Mouse (Mus musculus) midbrain, embryonic 15.5 days (tissue): ENCODE results near the gene Chuk. TPM values are rescaled to one million over a fixed set of nuclear protein-coding genes. Genes with fewer than 3 reads are reported as not detected.

Experiments
- ATAC-seq: fragments of 200-750 bp; cut with Nextera tagmentation; replicated peaks from 2 replicates; pipeline ENCODE4 v1.8.0; 2017; ENCODE audit warnings: moderate TSS enrichment
- H3K27ac ChIP-seq: fragments of 300-500 bp; sonication (generic); 2 replicates; pipeline ENCODE4 v1.5.1; 2015; ENCODE audit warnings: mild to moderate bottlenecking, inconsistent platforms
- H3K27me3 ChIP-seq: fragments of 300-500 bp; sonication (generic); replicated peaks from 2 replicates; pipeline ENCODE4 v1.6.1; 2015; ENCODE audit warnings: inconsistent platforms
- H3K36me3 ChIP-seq: fragments of 300-500 bp; sonication (generic); replicated peaks from 2 replicates; pipeline ENCODE4 v1.6.1; 2015; ENCODE audit warnings: inconsistent platforms
- H3K4me1 ChIP-seq: fragments of 300-500 bp; sonication (generic); 2 replicates; pipeline ENCODE4 v1.6.1; 2015; ENCODE audit warnings: inconsistent platforms
- H3K4me2 ChIP-seq: fragments of 300-500 bp; sonication (generic); 2 replicates; pipeline ENCODE4 v1.6.1; 2015; ENCODE audit warnings: inconsistent platforms, mild to moderate bottlenecking, moderate library complexity
- H3K4me3 ChIP-seq: fragments of 300-500 bp; sonication (generic); 2 replicates; pipeline ENCODE4 v1.5.1; 2015; ENCODE audit warnings: mild to moderate bottlenecking, inconsistent platforms
- H3K9ac ChIP-seq: fragments of 300-500 bp; sonication (generic); 2 replicates; pipeline ENCODE4 v1.6.1; 2015; ENCODE audit warnings: mild to moderate bottlenecking, inconsistent platforms
- H3K9me3 ChIP-seq: fragments of 300-500 bp; sonication (generic); 2 replicates; pipeline ENCODE4 v1.6.1; 2016; ENCODE audit warnings: inconsistent platforms
- WGBS: fragments of 180-500 bp; shearing (Covaris S2); methylation state at CpG from one replicate; pipeline ENCODE4 v1.1.7; 2015; ENCODE audit warnings: mixed read lengths; 5-methylcytosine and 5-hydroxymethylcytosine counted together
- polyA plus RNA-seq: library from polyadenylated mRNA; unstranded; fragments of >200 nt; fragmentation: Nextera tagmentation; extraction: Ambion mirVana; gene quantifications from 2 replicates; pipeline ENCODE4 v1.2.1, GENCODE M21; 2015

The Chuk gene
- polyA plus RNA-seq: 61.7 and 68.0 TPM in 2 replicates

GRCm38 (mm10) chr19:44106831-44107660 is at the start of gene Chuk:
Chuk (minus strand) TSS chr19:44107480.
- Histone ChIP-seq H3K9ac (peak within 1 kb of the TSS; percentile 98), H3K36me3 (peaks cover 13% of the 10 kb centered on the region), H3K27ac (peak within 1 kb of the TSS; percentile 80), H3K4me1 (peaks cover 27% of the 10 kb centered on the region), H3K9me3 (no peaks in the 10 kb centered on the region), H3K4me2 (peak within 1 kb of the TSS; percentile 65), H3K27me3 (no peaks in the 10 kb centered on the region), H3K4me3 (peak within 1 kb of the TSS; percentile 89)
- ATAC-seq: peak; percentile 99
- WGBS: 1% methylated on average over 67 of the region's 67 CpGs

GRCm38 (mm10) chr19:44157005-44157404 is 49.7 kb upstream of the Chuk start:
- 92% methylated on average over 10 of the region's 10 CpGs for WGBS

GRCm38 (mm10) chr19:44153781-44154180 is 46.5 kb upstream of the Chuk start:
- H3K27me3 ChIP-seq: peaks cover 27% of the 10 kb centered on the region
- WGBS: 90% methylated on average over 5 of the region's 5 CpGs

More at GRCm38 (mm10) chr19:44157005-44157404, 49.7 kb upstream of the Chuk start:
- Histone ChIP-seq H3K9ac (no peak overlapping the region), H3K4me1 (no peaks in the 10 kb centered on the region), H3K27ac (no peak overlapping the region), H3K9me3 (no peaks in the 10 kb centered on the region), H3K36me3 (no peaks in the 10 kb centered on the region), H3K4me2 (no peak overlapping the region), H3K27me3 (peaks cover 24% of the 10 kb centered on the region; the same call in 1 of the 2 replicates), H3K4me3 (no peak overlapping the region)
- no peak for ATAC-seq

GRCm38 (mm10) chr19:44148991-44149390 is 41.7 kb upstream of the Chuk start:
- no peak for ATAC-seq
- 81% methylated on average over 2 of the region's 2 CpGs for WGBS
- Histone ChIP-seq H3K9me3 (no peaks in the 10 kb centered on the region), H3K27me3 (peaks cover 29% of the 10 kb centered on the region), H3K4me2 (no peak overlapping the region), H3K27ac (no peak overlapping the region), H3K36me3 (no peaks in the 10 kb centered on the region), H3K4me3 (no peak overlapping the region), H3K9ac (no peak overlapping the region), H3K4me1 (peaks cover 15% of the 10 kb centered on the region)

More at GRCm38 (mm10) chr19:44153781-44154180, 46.5 kb upstream of the Chuk start:
- no peak overlapping the region for H3K27ac ChIP-seq
- H3K4me1 ChIP-seq: no peaks in the 10 kb centered on the region
- no peaks in the 10 kb centered on the region for H3K9me3 ChIP-seq
- no peak for ATAC-seq
- H3K36me3 ChIP-seq: no peaks in the 10 kb centered on the region
- no peak overlapping the region for H3K9ac ChIP-seq
- no peak overlapping the region for H3K4me2 ChIP-seq
- no peak overlapping the region for H3K4me3 ChIP-seq

GRCm38 (mm10) chr19:44148345-44148744 is 41.1 kb upstream of the Chuk start:
- no peaks in the 10 kb centered on the region; the same call in 1 of the 2 replicates for H3K36me3 ChIP-seq
- no peaks in the 10 kb centered on the region for H3K9me3 ChIP-seq
- H3K4me1 ChIP-seq: peaks cover 15% of the 10 kb centered on the region
- H3K27ac ChIP-seq: no peak overlapping the region
- 38% methylated on average over 2 of the region's 2 CpGs for WGBS
- H3K9ac ChIP-seq: no peak overlapping the region
- ATAC-seq: no peak
- peaks cover 22% of the 10 kb centered on the region for H3K27me3 ChIP-seq
- H3K4me3 ChIP-seq: no peak overlapping the region
- H3K4me2 ChIP-seq: no peak overlapping the region

- Histone ChIP-seq H3K4me1 (peaks cover 15% of the 10 kb centered on the region), H3K27me3 (peaks cover 13% of the 10 kb centered on the region), H3K27ac (no peak overlapping the region), H3K4me3 (no peak overlapping the region), H3K9ac (no peak overlapping the region), H3K36me3 (peaks cover 9% of the 10 kb centered on the region), H3K4me2 (no peak overlapping the region), H3K9me3 (no peaks in the 10 kb centered on the region)
- ATAC-seq: no peak
- WGBS: 94% methylated on average over 8 of the region's 8 CpGs
These were observed 39.7 kb upstream of the Chuk start for GRCm38 (mm10) chr19:44146951-44147350.

GRCm38 (mm10) chr19:44146568-44146879 is 39.2 kb upstream of the Chuk start:
- peak overlapping the region; percentile 74 for H3K4me2 ChIP-seq
- H3K36me3 ChIP-seq: peaks cover 13% of the 10 kb centered on the region
- H3K4me3 ChIP-seq: peak overlapping the region; percentile 84
- H3K9ac ChIP-seq: peak overlapping the region; percentile 79
- peaks cover 12% of the 10 kb centered on the region for H3K27me3 ChIP-seq
- ATAC-seq: peak; percentile 75
- 58% methylated on average over 9 of the region's 9 CpGs for WGBS
- no peaks in the 10 kb centered on the region for H3K9me3 ChIP-seq
- peak overlapping the region; percentile 78 for H3K27ac ChIP-seq
- peaks cover 15% of the 10 kb centered on the region for H3K4me1 ChIP-seq

- WGBS: 2% methylated on average over 46 of the region's 46 CpGs
- Histone ChIP-seq H3K27me3 (peaks cover 12% of the 10 kb centered on the region; the same call in 1 of the 2 replicates), H3K4me1 (peaks cover 15% of the 10 kb centered on the region), H3K9ac (peak within 1 kb of the TSS; percentile 79), H3K36me3 (peaks cover 17% of the 10 kb centered on the region), H3K9me3 (no peaks in the 10 kb centered on the region), H3K4me2 (peak within 1 kb of the TSS; percentile 74), H3K4me3 (peak within 1 kb of the TSS; percentile 84), H3K27ac (peak within 1 kb of the TSS; percentile 78)
- peak; percentile 95 for ATAC-seq
These were observed 38.7 kb upstream of the Chuk start, which contains the start of gene Bloc1s2 for GRCm38 (mm10) chr19:44145702-44146567. Bloc1s2 (minus strand) TSS chr19:44146446.

- H3K4me2 ChIP-seq: no peak overlapping the region
- H3K27ac ChIP-seq: no peak overlapping the region
- H3K36me3 ChIP-seq: peaks cover 26% of the 10 kb centered on the region
- H3K4me1 ChIP-seq: peaks cover 15% of the 10 kb centered on the region
- 92% methylated on average over 9 of the region's 9 CpGs for WGBS
- no peak for ATAC-seq
- no peaks in the 10 kb centered on the region for H3K9me3 ChIP-seq
- H3K27me3 ChIP-seq: peaks cover 7% of the 10 kb centered on the region; the same call in 1 of the 2 replicates
- H3K9ac ChIP-seq: no peak overlapping the region
- H3K4me3 ChIP-seq: no peak overlapping the region
These were observed 37.1 kb upstream of the Chuk start for GRCm38 (mm10) chr19:44144366-44144765.

- ATAC-seq: peak; percentile 61
- Histone ChIP-seq H3K4me1 (peaks cover 10% of the 10 kb centered on the region), H3K27me3 (no peaks in the 10 kb centered on the region), H3K4me2 (peak overlapping the region; percentile 51), H3K27ac (0 out of 2 replicates have a peak overlapping the region, but pooled peaks have one; percentile 59), H3K4me3 (peak overlapping the region; percentile 65), H3K9ac (peak overlapping the region; percentile 39; the same call in 1 of the 2 replicates), H3K9me3 (no peaks in the 10 kb centered on the region), H3K36me3 (peaks cover 24% of the 10 kb centered on the region)
- 20% methylated on average over 7 of the region's 7 CpGs for WGBS
These were observed 28.7 kb upstream of the Chuk start for GRCm38 (mm10) chr19:44135960-44136485.

GRCm38 (mm10) chr19:44135072-44135959 is 28.0 kb upstream of the Chuk start, which contains the start of gene Cwf19l1:
Cwf19l1 (minus strand) TSS chr19:44135876.
- H3K4me1 ChIP-seq: peaks cover 10% of the 10 kb centered on the region
- no peaks in the 10 kb centered on the region for H3K9me3 ChIP-seq
- peak within 1 kb of the TSS; percentile 62 for H3K4me2 ChIP-seq
- WGBS: under 1% methylated on average over 45 of the region's 45 CpGs
- H3K4me3 ChIP-seq: peak within 1 kb of the TSS; percentile 65
- peaks cover 28% of the 10 kb centered on the region for H3K36me3 ChIP-seq
- peak; percentile 93 for ATAC-seq
- H3K27ac ChIP-seq: peak within 1 kb of the TSS; percentile 91
- no peaks in the 10 kb centered on the region for H3K27me3 ChIP-seq
- H3K9ac ChIP-seq: peak within 1 kb of the TSS; percentile 55
